Mouse (Mus musculus): ENCODE data around the gene Atp13a1. TPM values are rescaled to one million over a fixed set of nuclear protein-coding genes. Genes with fewer than 3 reads are reported as not detected.

The Atp13a1 gene
- 10 to 100 TPM; 44.3 to 44.5 TPM for total RNA-seq (2021)
- long read RNA-seq, experiment 1, transcript Atp13a1-201 (26 exons, 3,915 nt), result major isoform, 34 of 50 reads
- long read RNA-seq, experiment 1, partial matches to known transcripts, result 7 of 50 reads
- long read RNA-seq, experiment 1, other reads (novel, unspliced or antisense), result 9 of 50 reads
- long read RNA-seq, experiment 2, transcript Atp13a1-201 (26 exons, 3,915 nt), result major isoform, 39 of 63 reads
- long read RNA-seq, experiment 2, partial matches to known transcripts, result 5 of 63 reads
- long read RNA-seq, experiment 2, other reads (novel, unspliced or antisense), result 19 of 63 reads

GRCm38 (mm10) chr8:69790773-69791367 lies at the start of gene Atp13a1, which contains the start of gene Zfp866:
Atp13a1 (plus strand) TSS chr8:69791163.
Zfp866 (minus strand) TSS chr8:69791178.
- peak; percentile 87 to 89 for DNase-seq (ENCODE audit: low spot score in 2 of 2)

DNA sequence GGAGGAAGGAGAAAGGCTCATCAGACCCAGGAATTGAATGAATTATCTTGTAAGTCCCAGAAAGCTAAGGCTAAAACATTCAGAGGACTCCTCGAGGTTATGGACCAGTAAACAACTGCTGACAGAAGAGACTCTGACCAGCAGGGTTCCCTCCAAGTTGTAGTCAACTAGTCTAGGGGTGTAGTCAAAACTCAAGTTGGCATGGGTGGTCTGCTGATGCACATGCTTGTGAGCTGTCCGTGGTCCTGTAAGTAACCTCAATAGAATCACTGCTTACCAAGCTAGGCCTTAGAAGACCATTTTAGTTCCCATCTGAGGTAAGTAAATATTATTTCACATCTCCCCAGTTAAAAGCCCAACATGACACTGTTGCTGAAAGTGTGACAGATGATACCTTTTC lies 49.7 kb upstream of the Atp13a1 start:
- DNase-seq (ENCODE audit: low spot score in 2 of 2), result no peak

GRCm38 (mm10) chr8:69749544-69750454 lies 41.2 kb upstream of the Atp13a1 start, which contains the start of gene Zfp963:
Zfp963 (minus strand) TSS chr8:69749970.
- DNase-seq (ENCODE audit: low spot score in 2 of 2), result peak; percentile 95 to 97

DNA sequence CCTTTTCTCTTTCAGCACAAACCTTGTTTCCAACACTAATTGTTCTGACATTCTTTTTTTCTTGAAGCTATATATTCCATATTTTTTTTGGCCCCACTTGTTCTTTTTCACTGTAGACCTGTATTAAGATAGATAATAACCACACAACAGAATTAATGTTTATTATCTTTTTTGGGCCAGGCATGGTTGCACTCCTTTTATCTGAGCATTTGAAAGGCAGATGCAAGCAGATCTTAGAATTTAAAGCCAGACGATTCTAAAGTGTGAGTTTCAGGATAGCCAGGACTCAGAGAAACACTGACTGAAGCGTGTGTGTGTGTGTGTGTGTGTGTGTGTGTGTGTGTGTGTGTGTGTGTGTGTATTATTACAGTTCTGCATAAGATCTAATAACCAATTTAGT lies 38.5 kb upstream of the Atp13a1 start:
- no peak for DNase-seq (ENCODE audit: low spot score in 2 of 2)

- no peak for DNase-seq (ENCODE audit: low spot score in 2 of 2)
Measured at GRCm38 (mm10) chr8:69758316-69758715, 32.6 kb upstream of the Atp13a1 start.

- DNase-seq (ENCODE audit: low spot score in 2 of 2), result no peak
Measured at GRCm38 (mm10) chr8:69761814-69762445, 29.0 kb upstream of the Atp13a1 start.

GRCm38 (mm10) chr8:69771221-69771620 lies 19.7 kb upstream of the Atp13a1 start:
- no peak for DNase-seq (ENCODE audit: low spot score in 2 of 2)

DNA sequence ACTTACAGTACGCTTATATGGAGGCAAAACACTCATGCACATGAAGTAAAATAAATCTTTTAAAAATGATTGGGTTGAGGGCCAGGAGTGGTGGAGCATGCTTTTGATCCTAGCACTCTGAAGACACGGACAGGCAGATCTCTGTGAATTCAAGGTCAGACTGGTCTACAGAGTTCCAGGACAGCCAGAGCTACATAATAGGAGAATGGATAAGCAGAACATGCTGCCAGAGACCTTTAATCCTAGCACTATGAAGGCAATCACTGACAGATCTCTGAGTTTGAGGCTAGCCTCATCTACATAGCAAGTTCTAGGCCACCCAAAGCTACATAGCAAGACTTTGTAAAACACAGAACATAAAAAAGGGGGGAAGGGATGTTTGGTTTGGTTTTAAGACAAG lies 18.9 kb upstream of the Atp13a1 start:
- no peak for DNase-seq (ENCODE audit: low spot score in 2 of 2)

GRCm38 (mm10) chr8:69774503-69775148 lies 16.3 kb upstream of the Atp13a1 start, which contains the start of gene Gm20422:
Gm20422 (minus strand) TSS chr8:69774886.
- DNase-seq (ENCODE audit: low spot score in 2 of 2), result peak; percentile 92 to 94

DNA sequence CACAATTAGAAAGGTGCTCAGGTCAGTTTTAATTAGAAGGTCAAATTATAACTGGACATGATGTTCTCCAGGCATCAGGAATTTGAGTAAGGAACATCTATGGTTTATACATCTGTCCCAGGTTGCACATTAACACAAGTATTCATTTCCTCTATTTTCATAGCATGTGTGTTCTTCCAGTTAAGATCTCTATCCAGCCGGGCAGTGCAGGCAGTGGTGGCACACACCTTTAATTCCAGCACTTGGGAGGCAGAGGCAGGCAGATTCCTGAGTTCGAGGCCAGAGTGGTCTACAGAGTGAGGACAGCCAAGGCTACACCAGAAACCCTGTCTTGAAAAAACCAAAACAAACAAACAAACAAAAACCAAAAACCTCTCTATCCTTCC lies 15.8 kb upstream of the Atp13a1 start:
- DNase-seq (ENCODE audit: low spot score in 2 of 2), result no peak

GRCm38 (mm10) chr8:69777111-69777510 lies 13.9 kb upstream of the Atp13a1 start:
- no peak for DNase-seq (ENCODE audit: low spot score in 2 of 2)

GRCm38 (mm10) chr8:69789105-69789504 lies 1.9 kb upstream of the Atp13a1 start:
- DNase-seq (ENCODE audit: low spot score in 2 of 2), result no peak

- no peak for DNase-seq (ENCODE audit: low spot score in 2 of 2)
Measured at GRCm38 (mm10) chr8:69789731-69790130, 1.2 kb upstream of the Atp13a1 start.

DNA sequence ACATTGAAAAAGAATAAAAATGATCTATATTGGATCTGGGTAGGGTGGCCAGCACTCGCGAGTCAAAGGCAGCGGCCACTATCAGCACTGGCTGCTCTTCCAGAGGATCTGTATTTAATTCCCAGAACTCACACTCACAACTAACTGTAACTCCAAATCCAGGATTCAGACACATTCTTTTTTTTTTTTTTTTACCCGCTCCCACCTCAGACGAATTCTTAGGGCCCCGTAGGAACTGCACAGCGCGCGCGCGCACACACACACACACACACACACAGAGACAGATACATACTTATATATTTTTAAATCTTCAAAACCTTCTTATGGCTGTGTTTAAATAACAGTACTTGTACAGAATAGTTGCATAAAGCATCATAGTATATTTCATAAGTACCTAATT lies 599 bp upstream of the Atp13a1 start:
- no peak for DNase-seq (ENCODE audit: low spot score in 2 of 2)

- DNase-seq (ENCODE audit: low spot score in 2 of 2), result no peak
Measured at GRCm38 (mm10) chr8:69791415-69792068, 579 bp downstream of the Atp13a1 start.

- DNase-seq (ENCODE audit: low spot score in 2 of 2), result no peak
Measured at GRCm38 (mm10) chr8:69793666-69794065, 2.7 kb downstream of the Atp13a1 start.

GRCm38 (mm10) chr8:69794096-69794495 lies 3.1 kb downstream of the Atp13a1 start:
- no peak for DNase-seq (ENCODE audit: low spot score in 2 of 2)

GRCm38 (mm10) chr8:69794901-69795300 lies 3.9 kb downstream of the Atp13a1 start:
- no peak for DNase-seq (ENCODE audit: low spot score in 2 of 2)

- DNase-seq (ENCODE audit: low spot score in 2 of 2), result no peak
Measured at GRCm38 (mm10) chr8:69796721-69797345, 5.9 kb downstream of the Atp13a1 start.

GRCm38 (mm10) chr8:69797661-69798060 lies 6.7 kb downstream of the Atp13a1 start:
- DNase-seq (ENCODE audit: low spot score in 2 of 2), result no peak
